Mouse (Mus musculus) mature B cell (primary cell): Measurements from ENCODE around the gene Arl11.
"Not testable (repeated sequence)": the region's sequence is repeated elsewhere in the genome, so short reads cannot be mapped to it uniquely, and the experiment has no call there.

ENCODE experiments used
- in situ Hi-C: fragments of 300-500 bp; cut with MboI; formaldehyde crosslinking; loops from 2 replicates; pipeline ENCODE4 v1.14.3; 2019

The Arl11 gene

DNA sequence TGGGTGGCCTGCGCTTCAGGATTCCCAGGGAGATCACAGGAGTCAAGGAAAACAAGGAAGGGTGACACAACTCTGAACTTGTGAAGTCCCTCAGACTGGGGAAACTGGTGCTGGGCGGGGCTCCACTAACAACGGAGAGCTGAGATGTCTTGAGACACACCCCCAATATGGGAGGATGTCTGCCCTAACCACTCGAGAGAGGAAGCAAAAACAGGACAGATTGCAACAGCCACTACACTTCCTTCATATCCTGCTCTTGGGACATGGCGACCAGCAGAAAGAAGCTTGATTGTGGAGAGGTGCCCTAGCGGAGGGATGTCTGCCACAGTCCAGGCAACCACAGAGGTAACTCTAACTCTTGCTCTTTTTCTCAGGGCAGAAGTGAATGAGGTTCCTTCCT is at the start of gene Arl11:
TSS of gene Arl11 (plus strand) at position 161 of the 400 bp plus-strand sequence.
- in situ Hi-C loops = no loop called here

GRCm38 (mm10) chr14:61267908-61268475 is 41.6 kb upstream of the Arl11 start:
- in situ Hi-C loops = no loop called here

GRCm38 (mm10) chr14:61274414-61275198 is 34.9 kb upstream of the Arl11 start:
- in situ Hi-C loops = no loop called here

DNA sequence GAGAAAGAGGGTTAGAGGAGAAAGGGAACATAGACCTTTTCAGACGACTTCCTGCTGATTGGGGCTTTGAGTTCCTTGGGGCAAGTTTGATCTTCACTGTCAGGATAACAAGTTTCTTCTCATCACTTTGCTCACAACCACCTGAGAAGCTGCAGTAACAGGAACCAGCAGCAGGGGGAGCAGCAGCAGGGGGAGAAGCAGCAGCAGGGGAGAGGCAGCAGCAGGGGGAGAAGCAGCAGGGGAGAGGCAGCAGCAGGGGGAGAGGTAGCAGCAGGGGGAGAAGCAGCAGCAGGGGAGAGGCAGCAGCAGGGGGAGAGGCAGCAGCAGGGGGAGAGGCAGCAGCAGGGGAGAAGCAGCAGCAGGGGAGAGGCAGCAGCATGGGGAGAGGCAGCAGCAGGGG is 32.3 kb upstream of the Arl11 start:
- in situ Hi-C loops = no loop called here

DNA sequence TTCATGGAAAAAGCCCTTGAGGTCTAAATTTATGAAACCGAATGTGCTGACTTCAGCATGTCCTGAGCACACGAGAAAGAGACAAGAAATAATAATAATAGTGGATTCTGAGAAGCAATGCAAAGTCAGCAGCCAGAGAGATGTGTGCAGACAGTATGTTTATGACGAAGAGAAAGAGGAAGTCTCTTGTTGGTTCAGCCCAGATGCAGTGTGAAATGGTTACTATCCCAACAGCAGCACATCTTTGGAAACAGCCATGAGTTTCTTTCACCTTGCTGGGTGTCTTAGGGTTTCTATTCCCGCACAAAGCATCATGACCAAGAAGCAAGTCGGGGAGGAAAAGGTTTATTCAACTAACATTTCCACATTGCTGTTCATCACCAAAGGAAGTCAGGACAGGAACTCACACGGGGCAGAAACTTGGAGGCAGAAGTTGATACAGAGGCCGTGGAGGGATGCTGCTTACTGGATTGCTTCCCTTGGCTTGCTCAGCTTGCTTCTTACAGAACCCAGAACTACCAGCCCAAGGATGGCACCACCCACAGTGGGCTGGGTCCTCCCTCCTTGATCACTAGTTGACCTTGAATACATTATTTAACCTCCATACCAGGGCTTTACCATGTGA is 30.8 kb upstream of the Arl11 start:
- in situ Hi-C loops = no loop called here

GRCm38 (mm10) chr14:61288606-61289286 is 20.8 kb upstream of the Arl11 start:
- in situ Hi-C loops = no loop called here

DNA sequence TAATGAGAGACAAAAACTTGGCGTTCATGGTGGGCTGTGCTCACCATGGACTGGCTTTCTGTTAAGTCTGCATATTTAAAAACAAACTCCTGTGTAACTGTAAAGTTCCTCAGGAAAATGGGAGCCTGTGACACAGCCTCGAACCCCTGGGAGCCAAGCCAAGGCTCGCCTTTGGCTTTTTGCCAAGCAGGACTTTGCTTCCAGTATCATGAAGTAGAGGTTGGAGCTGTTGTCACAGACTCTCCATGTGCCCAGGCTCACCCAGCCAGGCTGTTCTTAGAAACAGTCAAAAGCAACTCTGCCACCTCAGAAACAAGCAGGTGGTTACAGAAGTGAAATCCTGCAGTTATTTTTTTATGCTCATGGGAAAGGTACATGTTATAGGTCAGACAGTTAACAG is 18.9 kb upstream of the Arl11 start:
- in situ Hi-C loops = loop anchor here (10.0 kb wide), 1 partner anchor 496 kb away; no protein-coding TSS in a partner anchor

- in situ Hi-C loops = loop anchor here (10.0 kb wide), 1 partner anchor 499 kb away; no protein-coding TSS in a partner anchor
Observed at GRCm38 (mm10) chr14:61293884-61294737, 15.4 kb upstream of the Arl11 start.

- in situ Hi-C loops = loop anchor here (10.0 kb wide), 1 partner anchor 500 kb away; no protein-coding TSS in a partner anchor
Observed at GRCm38 (mm10) chr14:61294738-61295079, 14.8 kb upstream of the Arl11 start.

GRCm38 (mm10) chr14:61299810-61300209 is 9.7 kb upstream of the Arl11 start:
- in situ Hi-C loops = loop anchor here (10.0 kb wide), 1 partner anchor 505 kb away; no protein-coding TSS in a partner anchor

DNA sequence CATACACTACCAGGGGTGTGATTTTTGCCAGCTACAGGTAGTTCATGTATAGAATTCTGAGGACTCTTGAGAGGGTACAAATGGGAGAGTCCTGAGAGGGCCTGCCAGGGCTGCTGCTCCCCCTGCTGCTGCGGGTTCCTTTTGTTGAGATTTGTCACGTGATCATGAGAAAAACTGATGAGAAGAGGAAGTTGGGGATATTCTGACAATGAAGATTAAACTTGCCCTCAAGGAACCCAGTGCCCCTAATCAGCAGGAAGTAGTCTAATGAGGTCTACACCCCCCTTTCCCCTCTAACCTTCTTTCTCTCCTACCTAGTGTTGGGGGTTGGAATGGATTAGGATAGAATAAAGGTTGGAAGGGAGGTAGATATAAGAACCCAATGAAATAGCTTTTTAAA is 8.2 kb upstream of the Arl11 start:
- in situ Hi-C loops = no loop called here

DNA sequence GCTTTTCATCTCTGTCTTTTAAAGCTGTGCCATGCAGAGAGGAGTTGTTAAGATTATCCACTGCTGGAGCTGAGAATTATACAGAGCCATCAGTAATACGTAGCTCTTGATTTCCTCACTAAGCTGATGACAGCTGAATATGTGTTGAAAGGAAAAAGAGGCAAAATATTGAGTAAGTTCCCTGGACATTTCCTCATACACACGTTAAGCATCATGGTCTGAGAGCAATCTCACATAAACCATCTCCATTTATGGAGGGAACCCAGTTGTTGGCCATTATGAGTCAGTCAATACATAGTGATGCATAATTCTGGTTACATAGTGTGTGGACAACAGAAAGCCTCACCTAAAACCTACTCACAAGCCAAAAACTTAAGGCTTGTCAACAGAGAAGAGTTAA is 7.1 kb upstream of the Arl11 start:
- in situ Hi-C loops = no loop called here

GRCm38 (mm10) chr14:61303969-61304609 is 5.5 kb upstream of the Arl11 start:
- in situ Hi-C loops = no loop called here

DNA sequence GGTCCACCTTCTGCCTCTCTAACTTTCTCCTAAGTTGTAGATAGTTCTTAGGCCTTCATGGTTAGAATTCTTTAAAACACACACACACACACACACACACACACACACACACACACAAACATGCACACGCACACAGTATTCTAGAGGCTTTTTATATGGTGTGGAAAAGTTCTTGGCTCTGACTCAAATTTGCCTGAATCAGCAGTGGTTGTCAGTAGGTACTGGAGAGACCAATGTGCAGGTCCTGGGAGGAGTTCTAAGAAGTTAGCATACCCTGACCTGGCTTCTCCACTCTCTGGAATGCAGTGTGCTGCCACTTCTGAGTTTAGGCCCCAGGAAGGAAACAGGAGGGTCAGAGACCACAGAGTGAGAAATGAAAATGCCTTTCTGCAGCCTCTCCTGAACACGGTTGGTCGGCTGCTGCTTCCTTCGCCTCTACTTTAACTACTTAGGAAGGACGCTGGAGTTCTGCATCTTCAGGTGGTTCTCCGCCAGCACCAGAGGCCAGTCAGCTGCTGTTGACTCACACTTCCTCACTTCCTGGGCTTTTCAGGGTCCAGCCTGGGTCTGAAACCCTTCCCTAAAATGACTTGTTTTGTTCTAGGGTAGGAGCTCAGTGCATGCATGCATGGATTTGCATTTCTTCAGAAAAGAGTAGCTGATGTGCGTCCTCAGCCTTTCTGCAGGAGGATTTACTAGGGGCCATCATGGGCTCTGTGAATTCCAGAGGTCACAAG is 651 bp downstream of the Arl11 start:
- in situ Hi-C loops = no loop called here

DNA sequence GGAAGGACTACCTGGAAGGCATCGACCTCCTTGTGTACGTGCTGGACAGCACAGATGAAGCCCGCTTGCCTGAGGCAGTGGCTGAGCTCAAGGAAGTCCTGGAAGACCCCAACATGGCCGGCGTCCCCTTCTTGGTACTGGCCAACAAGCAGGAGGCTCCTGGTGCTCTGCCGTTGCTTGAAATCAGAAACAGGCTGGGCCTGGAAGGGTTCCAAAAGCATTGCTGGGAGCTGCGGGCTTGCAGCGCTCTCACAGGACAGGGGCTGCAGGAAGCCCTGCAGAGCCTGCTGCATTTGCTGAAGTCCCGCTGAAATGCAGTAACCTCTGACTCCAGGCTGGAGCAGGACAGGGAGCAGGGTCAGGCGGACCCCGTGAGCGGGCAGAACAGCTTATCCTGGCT is 1.4 kb downstream of the Arl11 start:
- in situ Hi-C loops = no loop called here

- in situ Hi-C loops = no loop called here
Observed at GRCm38 (mm10) chr14:61316861-61317260, 7.3 kb downstream of the Arl11 start.

DNA sequence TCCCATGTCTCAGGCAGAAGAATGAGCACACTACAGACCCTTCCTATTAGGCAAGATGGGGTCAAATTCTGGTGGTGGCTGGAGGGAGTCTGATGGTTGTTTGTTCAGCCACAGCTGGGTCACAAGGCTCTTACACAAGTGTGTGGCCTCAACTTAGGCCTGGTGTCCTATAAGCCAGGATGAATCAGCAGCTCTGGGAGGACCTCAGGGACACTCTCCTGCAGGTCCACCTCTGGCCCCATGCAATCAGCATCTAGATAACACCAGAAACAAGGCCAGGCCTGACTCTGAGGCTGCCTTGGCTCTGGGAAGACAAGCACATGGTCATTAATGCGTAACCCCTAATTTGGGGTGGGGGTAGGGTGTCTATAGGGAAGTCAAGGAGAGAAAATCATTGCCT is 11.2 kb downstream of the Arl11 start:
- in situ Hi-C loops = no loop called here

GRCm38 (mm10) chr14:61321200-61321599 is 11.6 kb downstream of the Arl11 start:
- in situ Hi-C loops = no loop called here

DNA sequence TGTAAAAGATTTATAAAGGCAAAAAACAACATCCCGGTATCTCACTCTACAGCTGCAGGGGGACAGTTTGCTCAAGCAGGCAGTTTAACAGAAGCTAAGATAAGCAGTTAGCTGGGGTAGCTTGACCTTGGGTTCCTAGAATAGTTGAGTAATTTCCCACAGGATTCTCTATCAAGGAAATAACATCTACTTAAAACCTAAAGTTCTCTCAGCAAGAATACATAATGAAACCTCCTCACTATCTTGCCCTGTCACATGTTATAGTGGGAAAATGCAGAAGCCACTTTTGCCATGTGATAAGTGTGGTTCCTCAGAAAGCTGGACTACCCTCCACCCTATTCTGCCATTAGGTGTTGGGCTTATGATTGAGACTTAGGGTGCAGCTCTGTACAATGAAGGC is 13.2 kb downstream of the Arl11 start:
- in situ Hi-C loops = no loop called here

DNA sequence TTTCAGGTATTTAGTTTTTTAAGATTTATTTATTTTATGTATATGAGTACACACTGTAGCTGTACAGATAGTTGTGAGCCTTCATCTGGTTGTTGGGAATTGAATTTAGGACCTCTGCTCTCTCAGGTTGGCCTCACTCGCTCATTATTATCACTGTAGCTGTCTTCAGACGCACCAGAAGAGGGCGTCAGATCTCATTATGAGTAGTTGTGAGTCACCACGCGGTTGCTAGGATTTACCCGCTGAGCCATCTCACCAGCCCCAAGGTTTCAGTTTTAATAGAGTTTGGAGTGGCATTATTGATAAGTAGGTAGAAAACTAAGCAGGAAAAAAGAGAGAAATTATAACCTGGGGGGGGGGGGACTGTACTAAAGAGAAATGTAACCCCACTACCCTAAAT is 17.5 kb downstream of the Arl11 start:
- in situ Hi-C loops = not testable (repeated sequence)
